Mouse (Mus musculus) myocyte (in vitro differentiated cells): Measurements from ENCODE around the gene Gm13278. TPM values are rescaled to one million over a fixed set of nuclear protein-coding genes. Genes with fewer than 3 reads are reported as not detected.
A peak's percentile ranks its signal among the peaks of the same experiment; 100 is the strongest.
"Not testable (repeated sequence)": the region's sequence is repeated elsewhere in the genome, so short reads cannot be mapped to it uniquely, and the experiment has no call there.

ENCODE experiments used
- H3K27me3 ChIP-seq: one replicate; pipeline ENCODE4 v1.6.1; 2011; ENCODE audit not compliant: control insufficient read depth, insufficient read depth, insufficient read length
- H3K36me3 ChIP-seq: one replicate; pipeline ENCODE4 v1.6.1; 2011; ENCODE audit not compliant: control insufficient read depth, insufficient read depth
- H3K4me2 ChIP-seq: one replicate; pipeline ENCODE4 v1.6.1; 2011; ENCODE audit warnings: low read depth, control low read depth
- H3K4me3 ChIP-seq: one replicate; pipeline ENCODE4 v1.5.1; 2011; ENCODE audit warnings: mild to moderate bottlenecking, control low read depth, moderate library complexity
- H3K79me2 ChIP-seq: one replicate; pipeline ENCODE4 v1.6.1; 2011; ENCODE audit not compliant: control insufficient read depth, insufficient read depth
- H3ac ChIP-seq: one replicate; pipeline ENCODE4 v1.6.1; 2011; ENCODE audit not compliant: control insufficient read depth, insufficient read length
- CEBPB ChIP-seq: IDR thresholded peaks from 2 replicates; pipeline ENCODE4 v1.6.1; 2011; ENCODE audit warnings: mild to moderate bottlenecking, moderate library complexity; ENCODE audit not compliant: poor library complexity, insufficient read depth, severe bottlenecking
- E2F4 ChIP-seq: IDR thresholded peaks from one replicate; pipeline ENCODE4 v1.6.1; 2011; ENCODE audit warnings: mild to moderate bottlenecking, control low read depth, moderate library complexity; ENCODE audit not compliant: insufficient read depth
- MAX ChIP-seq: IDR thresholded peaks from one replicate; pipeline ENCODE4 v1.6.1; 2011; ENCODE audit warnings: low read depth, mild to moderate bottlenecking, control low read depth
- MYOD1 ChIP-seq, 3 experiments: IDR thresholded peaks; one replicate each; pipeline ENCODE4 v1.6.1; 2011; ENCODE audit warnings: control low read depth in 2 of 3, low read depth in 2 of 3, mild to moderate bottlenecking in 2 of 3, moderate library complexity in 1 of 3; ENCODE audit not compliant: insufficient read length in 2 of 3, control insufficient read depth in 1 of 3
- MYOG ChIP-seq, 3 experiments: IDR thresholded peaks; one replicate each; pipeline ENCODE4 v1.6.1; 2011; ENCODE audit warnings: control low read depth in 2 of 3, low read depth in 2 of 3, mild to moderate bottlenecking in 2 of 3; ENCODE audit not compliant: insufficient read length in 2 of 3, control insufficient read depth in 1 of 3, insufficient read depth in 1 of 3
- POLR2A ChIP-seq: IDR thresholded peaks from one replicate; pipeline ENCODE4 v1.6.1; 2011; ENCODE audit warnings: low read depth, mild to moderate bottlenecking, control low read depth, moderate library complexity; ENCODE audit not compliant: insufficient read length
- POLR2AphosphoS2 ChIP-seq: IDR thresholded peaks from one replicate; pipeline ENCODE4 v1.6.1; 2011; ENCODE audit warnings: low read depth, control low read depth; ENCODE audit not compliant: insufficient read length
- REST ChIP-seq: IDR thresholded peaks from one replicate; pipeline ENCODE4 v1.6.1; 2011; ENCODE audit warnings: mild to moderate bottlenecking, control low read depth, moderate library complexity; ENCODE audit not compliant: insufficient read depth, insufficient read length
- SRF ChIP-seq: IDR thresholded peaks from one replicate; pipeline ENCODE4 v1.6.1; 2011; ENCODE audit warnings: low read depth; ENCODE audit not compliant: control insufficient read depth, insufficient read length
- TCF12 ChIP-seq: IDR thresholded peaks from one replicate; pipeline ENCODE4 v1.6.1; 2011; ENCODE audit warnings: mild to moderate bottlenecking, control low read depth; ENCODE audit not compliant: poor library complexity, insufficient read depth, severe bottlenecking
- TCF3 ChIP-seq: IDR thresholded peaks from one replicate; pipeline ENCODE4 v1.6.1; 2011; ENCODE audit warnings: low read depth, control low read depth; ENCODE audit not compliant: insufficient read length
- USF1 ChIP-seq: IDR thresholded peaks from one replicate; pipeline ENCODE4 v1.6.1; 2011; ENCODE audit warnings: low read depth, mild to moderate bottlenecking, control low read depth, moderate library complexity
- polyA plus RNA-seq: library from polyadenylated mRNA; unstranded; fragments of >200 nt; fragmentation: generic; extraction: Trizol; gene quantifications from one replicate; pipeline ENCODE4 v1.2.1, GENCODE M21; 2012; ENCODE audit warnings: missing spikeins

The Gm13278 gene
- not detected for polyA plus RNA-seq

DNA sequence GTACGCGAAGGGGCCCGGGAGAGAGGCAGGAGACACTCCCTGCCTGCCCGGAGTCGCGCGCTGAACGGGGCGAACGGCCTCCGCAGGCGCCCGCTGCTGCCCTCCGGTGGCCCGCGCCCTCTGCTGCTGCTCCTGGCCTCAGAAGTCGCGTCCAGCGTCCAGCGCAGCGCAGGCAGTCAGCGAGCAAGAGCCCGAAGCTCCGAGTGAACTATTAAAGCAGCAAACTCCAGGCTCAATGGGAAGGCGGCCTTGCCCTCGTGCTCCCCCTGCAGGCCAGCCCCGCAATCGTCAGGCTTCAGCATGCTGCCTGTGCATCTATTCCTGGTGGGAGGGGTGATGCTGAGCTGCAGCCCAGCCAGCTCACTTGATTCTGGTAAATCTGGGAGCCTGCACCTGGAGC is at the start of gene Gm13278:
Gene Gm13278 (plus strand): TSS at position 301 of the 400 bp plus-strand sequence.
- H3K36me3 ChIP-seq, H3K4me3 ChIP-seq, H3K4me2 ChIP-seq, H3K79me2 ChIP-seq, H3K27me3 ChIP-seq, H3ac ChIP-seq: not testable (repeated sequence)

GRCm38 (mm10) chr4:88742771-88743371 is 48.5 kb upstream of the Gm13278 start:
- H3K36me3 ChIP-seq: no peaks in the 10 kb centered on the region

GRCm38 (mm10) chr4:88744207-88744606 is 47.1 kb upstream of the Gm13278 start:
- no peak overlapping the region for H3K4me2 ChIP-seq
- no peak overlapping the region for H3K4me3 ChIP-seq
- no peaks in the 10 kb centered on the region for H3K27me3 ChIP-seq
- H3ac ChIP-seq: no peak overlapping the region
- no peaks in the 10 kb centered on the region for H3K79me2 ChIP-seq
- H3K36me3 ChIP-seq: no peaks in the 10 kb centered on the region
- no peak for TF ChIP-seq USF1
- TF ChIP-seq MYOG (IDR thresholded peaks at IDR 0.05; ENCODE audit: control insufficient read depth in 1 of 3, insufficient read depth in 1 of 3, insufficient read length in 2 of 3, low read depth in 2 of 3): no peak
- TF ChIP-seq REST: no peak
- TF ChIP-seq TCF12: no peak
- no peak for TF ChIP-seq MAX
- no peak for TF ChIP-seq CEBPB
- no peak for TF ChIP-seq SRF
- no peak for TF ChIP-seq TCF3
- TF ChIP-seq MYOD1 (IDR thresholded peaks at IDR 0.05; ENCODE audit: control insufficient read depth in 1 of 3, insufficient read length in 2 of 3, low read depth in 2 of 3): no peak
- TF ChIP-seq POLR2A: no peak
- TF ChIP-seq POLR2AphosphoS2: no peak
- TF ChIP-seq E2F4: no peak

More at GRCm38 (mm10) chr4:88742771-88743371, 48.5 kb upstream of the Gm13278 start:
- H3K79me2 ChIP-seq: no peaks in the 10 kb centered on the region
- no peaks in the 10 kb centered on the region for H3K27me3 ChIP-seq
- no peak overlapping the region for H3ac ChIP-seq
- no peak overlapping the region for H3K4me2 ChIP-seq
- no peak for TF ChIP-seq E2F4
- TF ChIP-seq CEBPB: no peak
- TF ChIP-seq POLR2AphosphoS2: no peak
- no peak for TF ChIP-seq MAX
- no peak for TF ChIP-seq TCF3
- H3K4me3 ChIP-seq: no peak overlapping the region

DNA sequence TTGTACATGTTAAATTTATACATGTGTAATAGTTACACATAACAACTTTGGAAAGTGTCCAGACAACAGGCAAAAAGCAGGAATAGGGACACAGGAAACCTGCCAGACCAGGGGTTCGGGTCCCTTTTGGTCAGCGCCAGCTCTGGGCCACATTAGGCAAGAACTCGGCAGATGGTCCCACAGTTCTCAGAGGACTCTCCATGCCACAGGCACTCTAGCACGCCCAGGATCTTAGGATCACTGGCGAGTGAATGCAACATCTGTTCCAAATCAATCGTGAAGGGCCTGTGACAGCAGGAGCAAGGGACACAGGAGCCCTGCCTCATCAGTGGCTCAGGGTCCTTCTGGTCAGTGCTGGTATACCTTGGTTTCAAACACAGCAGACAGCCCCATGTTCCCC is 41.4 kb upstream of the Gm13278 start:
- no peaks in the 10 kb centered on the region for H3K27me3 ChIP-seq
- H3K4me3 ChIP-seq: no peak overlapping the region
- H3K4me2 ChIP-seq: no peak overlapping the region
- no peaks in the 10 kb centered on the region for H3K36me3 ChIP-seq
- TF ChIP-seq MYOG (IDR thresholded peaks at IDR 0.05; ENCODE audit: control insufficient read depth in 1 of 3, insufficient read depth in 1 of 3, insufficient read length in 2 of 3, low read depth in 2 of 3): no peak
- TF ChIP-seq USF1: no peak
- no peak for TF ChIP-seq TCF12
- TF ChIP-seq TCF3: no peak
- no peak for TF ChIP-seq MYOD1 (IDR thresholded peaks at IDR 0.05; ENCODE audit: control insufficient read depth in 1 of 3, insufficient read length in 2 of 3, low read depth in 2 of 3)
- no peak for TF ChIP-seq REST
- H3ac ChIP-seq: no peak overlapping the region
- H3K79me2 ChIP-seq: no peaks in the 10 kb centered on the region

DNA sequence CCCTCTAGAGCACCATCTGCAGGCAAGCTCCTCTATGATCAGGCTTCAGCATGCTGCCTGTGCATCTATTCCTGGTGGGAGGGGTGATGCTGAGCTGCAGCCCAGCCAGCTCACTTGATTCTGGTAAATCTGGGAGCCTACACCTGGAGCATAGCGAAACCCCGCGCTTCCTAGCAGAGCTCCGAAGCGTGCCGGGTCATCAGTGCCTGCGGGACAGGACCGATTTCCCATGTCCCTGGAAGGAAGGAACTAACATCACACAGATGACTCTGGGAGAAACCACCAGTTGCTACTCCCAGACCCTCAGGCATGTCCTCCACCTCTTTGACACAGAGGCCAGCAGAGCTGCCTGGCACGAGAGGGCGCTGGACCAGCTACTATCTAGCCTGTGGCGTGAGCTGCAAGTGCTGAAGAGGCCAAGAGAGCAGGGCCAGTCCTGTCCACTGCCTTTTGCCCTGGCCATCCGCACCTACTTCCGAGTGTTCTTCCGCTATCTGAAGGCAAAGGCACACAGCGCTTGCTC is 36.5 kb upstream of the Gm13278 start, which contains the start of gene Gm13271:
Gene Gm13271 (plus strand): TSS at position 51 of the 523 bp plus-strand sequence.
- H3K27me3 ChIP-seq, H3K4me3 ChIP-seq, H3K79me2 ChIP-seq, H3K36me3 ChIP-seq, H3K4me2 ChIP-seq, H3ac ChIP-seq: not testable (repeated sequence)

DNA sequence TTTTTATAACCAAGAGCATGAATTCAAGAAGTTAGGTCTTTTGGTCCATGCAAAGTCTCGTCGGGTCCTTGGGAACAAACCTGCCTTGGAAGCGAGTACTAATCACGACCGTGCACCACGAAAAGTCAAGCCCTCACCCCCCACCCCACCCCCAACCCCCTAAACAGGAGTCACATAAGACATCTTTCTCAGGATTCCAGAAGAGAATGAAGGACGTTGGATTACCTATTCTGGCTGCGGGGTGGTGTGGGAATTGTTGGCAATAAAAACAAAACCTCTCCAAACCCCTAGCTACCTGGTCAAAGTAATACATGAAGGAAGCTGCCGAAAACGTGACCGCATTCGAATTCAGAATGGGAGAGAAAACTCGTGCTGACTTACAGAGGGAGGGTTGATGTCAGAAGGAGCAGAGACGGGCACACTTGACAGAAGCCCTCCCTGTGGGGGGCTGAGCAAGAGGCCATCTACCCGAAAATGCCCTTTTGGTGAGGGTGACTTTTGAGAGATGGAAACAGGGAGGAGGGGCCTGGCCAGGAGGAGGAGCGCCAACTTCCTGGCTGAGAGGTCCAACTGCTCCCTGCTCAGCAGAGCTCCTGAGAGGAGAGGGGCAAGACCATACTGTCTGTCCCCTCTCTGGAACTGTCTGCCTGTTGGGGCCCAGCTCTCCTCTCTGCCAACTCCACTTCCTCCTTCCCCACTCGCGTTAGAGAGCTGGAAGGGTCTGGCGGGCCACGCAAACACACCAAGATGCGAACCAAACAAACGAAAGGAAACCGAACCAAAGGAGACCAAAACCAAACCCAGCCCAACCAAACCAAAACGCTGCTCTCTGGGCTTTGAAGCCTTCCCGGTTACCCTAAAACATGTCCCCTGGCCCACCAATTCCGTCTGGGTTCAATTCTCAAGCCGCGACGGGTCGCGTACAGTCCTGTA is 34.5 kb upstream of the Gm13278 start:
- H3K36me3 ChIP-seq, H3K27me3 ChIP-seq, H3ac ChIP-seq, H3K4me3 ChIP-seq, H3K79me2 ChIP-seq: not testable (repeated sequence)
- peak overlapping the region; percentile 55 for H3K4me2 ChIP-seq

DNA sequence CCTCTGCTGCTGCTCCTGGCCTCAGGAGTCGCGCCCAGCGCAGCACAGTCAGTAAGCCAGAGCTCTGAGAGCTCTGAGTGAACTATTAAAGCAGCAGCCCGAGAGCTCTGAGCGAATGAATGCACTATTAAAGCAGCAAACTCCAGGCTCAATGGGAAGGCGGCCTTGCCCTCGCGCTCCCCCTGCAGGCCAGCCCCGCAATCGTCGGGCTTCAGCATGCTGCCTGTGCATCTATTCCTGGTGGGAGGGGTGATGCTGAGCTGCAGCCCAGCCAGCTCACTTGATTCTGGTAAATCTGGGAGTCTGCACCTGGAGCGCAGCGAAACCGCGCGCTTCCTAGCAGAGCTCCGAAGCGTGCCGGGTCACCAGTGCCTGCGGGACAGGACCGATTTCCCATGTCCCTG is 33.7 kb upstream of the Gm13278 start:
- H3K79me2 ChIP-seq, H3K4me2 ChIP-seq, H3ac ChIP-seq, H3K4me3 ChIP-seq, H3K36me3 ChIP-seq, H3K27me3 ChIP-seq: not testable (repeated sequence)

GRCm38 (mm10) chr4:88758751-88759150 is 32.6 kb upstream of the Gm13278 start:
- not testable (repeated sequence) for H3K4me3 ChIP-seq, H3K79me2 ChIP-seq, H3K36me3 ChIP-seq, H3K27me3 ChIP-seq, H3K4me2 ChIP-seq, H3ac ChIP-seq
